Mouse (Mus musculus): ENCODE results near the gene Gm10959. TPM values are rescaled to one million over a fixed set of nuclear protein-coding genes. Genes with fewer than 3 reads are reported as not detected.

The Gm10959 gene
- total RNA-seq, 2 experiments from 2014 or later, result not detected

- no peak for DNase-seq (ENCODE audit: low spot score in 2 of 2)
Observed at GRCm38 (mm10) chr3:122894772-122895171, 24.4 kb downstream of the Gm10959 start, which contains the start of gene Fabp2. Gene Fabp2, plus strand, starts transcription at chr3:122895072.

GRCm38 (mm10) chr3:122888371-122888819 lies 30.8 kb downstream of the Gm10959 start:
- DNase-seq (ENCODE audit: low spot score in 2 of 2), result peak in 1 of 2 experiments; percentile 12

- no peak for DNase-seq (ENCODE audit: low spot score in 2 of 2)
Observed at GRCm38 (mm10) chr3:122887505-122888301, 31.5 kb downstream of the Gm10959 start.

- no peak for DNase-seq (ENCODE audit: low spot score in 2 of 2)
Observed at GRCm38 (mm10) chr3:122878705-122879315, 40.4 kb downstream of the Gm10959 start.

- no peak for DNase-seq (ENCODE audit: low spot score in 2 of 2)
Observed at GRCm38 (mm10) chr3:122877543-122877942, 41.6 kb downstream of the Gm10959 start.

- no peak for DNase-seq (ENCODE audit: low spot score in 2 of 2)
Observed at GRCm38 (mm10) chr3:122876870-122877269, 42.3 kb downstream of the Gm10959 start.

GRCm38 (mm10) chr3:122871596-122871995 lies 47.6 kb downstream of the Gm10959 start:
- DNase-seq (ENCODE audit: low spot score in 2 of 2), result no peak

- no peak for DNase-seq (ENCODE audit: low spot score in 2 of 2)
Observed at GRCm38 (mm10) chr3:122868270-122868669, 50.9 kb downstream of the Gm10959 start.

- no peak for DNase-seq (ENCODE audit: low spot score in 2 of 2)
Observed at GRCm38 (mm10) chr3:122865092-122865491, 54.1 kb downstream of the Gm10959 start.

Other genes starting within 250 kb of the Gm10959 start
- 10 to 100 TPM; 10.4 to 12.7 TPM for gene Pde5a, start 190.4 kb downstream of the Gm10959 start, total RNA-seq (2021)
- not detected for gene Fabp2, start 24.3 kb downstream of the Gm10959 start, total RNA-seq (2021)
- 10 to 100 TPM; 46.7 to 55.6 TPM for gene 1810037I17Rik, start 4.8 kb upstream of the Gm10959 start, total RNA-seq (2021)
- 10 to 100 TPM; 19.4 to 24.0 TPM for gene Usp53, start 65.2 kb upstream of the Gm10959 start, total RNA-seq (2021)
- gene Myoz2, start 115.7 kb upstream of the Gm10959 start, total RNA-seq (2021), result not detected

All from layer of hippocampus, postnatal 10 days (tissue).